Mouse (Mus musculus) embryonic facial prominence, embryonic 13.5 days (tissue): ENCODE data around the gene Polr3g. TPM values are rescaled to one million over a fixed set of nuclear protein-coding genes. Genes with fewer than 3 reads are reported as not detected.

Experiments
- ATAC-seq: fragments of 200-750 bp; cut with Nextera tagmentation; 2 replicates; pipeline ENCODE4 v1.8.0; 2017; ENCODE audit warnings: low read depth; ENCODE audit not compliant: insufficient number of reproducible peaks, insufficient read depth, low FRiP score, low TSS enrichment
- H3K27ac ChIP-seq: fragments of 300-500 bp; sonication (generic); 2 replicates; pipeline ENCODE4 v1.5.1; 2015; ENCODE audit warnings: moderate library complexity, mild to moderate bottlenecking, inconsistent platforms
- H3K27me3 ChIP-seq: fragments of 300-500 bp; sonication (generic); 2 replicates; pipeline ENCODE4 v1.6.1; 2015; ENCODE audit warnings: mild to moderate bottlenecking, inconsistent platforms
- H3K36me3 ChIP-seq: fragments of 300-500 bp; sonication (generic); 2 replicates; pipeline ENCODE4 v1.6.1; 2015; ENCODE audit warnings: mild to moderate bottlenecking, inconsistent platforms
- H3K4me1 ChIP-seq: fragments of 300-500 bp; sonication (generic); 2 replicates; pipeline ENCODE4 v1.6.1; 2015; ENCODE audit warnings: inconsistent platforms
- H3K4me2 ChIP-seq: fragments of 300-500 bp; sonication (generic); 2 replicates; pipeline ENCODE4 v1.6.1; 2015; ENCODE audit warnings: moderate library complexity, mild to moderate bottlenecking, inconsistent platforms
- H3K4me3 ChIP-seq: fragments of 300-500 bp; sonication (generic); 2 replicates; pipeline ENCODE4 v1.5.1; 2015; ENCODE audit warnings: mild to moderate bottlenecking, inconsistent platforms
- H3K9ac ChIP-seq: fragments of 300-500 bp; sonication (generic); 2 replicates; pipeline ENCODE4 v1.6.1; 2015; ENCODE audit warnings: mild to moderate bottlenecking, inconsistent platforms
- H3K9me3 ChIP-seq: fragments of 300-500 bp; sonication (generic); 2 replicates; pipeline ENCODE4 v1.6.1; 2016; ENCODE audit warnings: inconsistent platforms
- WGBS: fragments of 180-500 bp; shearing (Covaris S2); methylation state at CpG from one replicate; pipeline ENCODE4 v1.1.7; 2015; ENCODE audit warnings: mixed read lengths; 5-methylcytosine and 5-hydroxymethylcytosine counted together
- polyA plus RNA-seq: library from polyadenylated mRNA; unstranded; fragments of >200 nt; fragmentation: Nextera tagmentation; extraction: Ambion mirVana; gene quantifications from 2 replicates; pipeline ENCODE4 v1.2.1, GENCODE M21; 2015

Gene Polr3g
- polyA plus RNA-seq, 1 experiment from 2014 or later, result 19.4 TPM

DNA sequence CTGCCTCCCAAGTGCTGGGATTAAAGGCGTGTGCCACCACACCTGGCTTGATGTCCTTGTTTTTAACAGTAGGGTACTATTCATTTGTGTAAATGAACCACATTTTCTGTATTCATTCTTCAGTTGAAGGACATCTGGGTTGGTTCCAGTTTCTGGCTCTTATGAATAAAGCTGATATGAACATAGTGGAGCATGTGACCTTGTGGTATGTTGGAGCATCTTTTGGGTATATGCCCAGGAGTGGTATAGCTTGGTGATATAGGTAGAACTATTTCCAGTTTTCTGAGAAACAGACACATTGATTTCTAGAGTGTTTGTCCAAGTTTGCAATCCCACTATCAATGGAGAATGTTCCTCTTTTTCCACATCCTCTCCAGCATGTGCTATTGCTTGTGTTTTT is 3.1 kb upstream of the Polr3g start:
- H3K4me1 ChIP-seq, result peaks cover 23% of the 10 kb centered on the region
- no peaks in the 10 kb centered on the region for H3K36me3 ChIP-seq
- no peak overlapping the region for H3K27ac ChIP-seq
- ATAC-seq, result no peak
- H3K9me3 ChIP-seq, result no peaks in the 10 kb centered on the region
- WGBS, result 95% methylated on average over 1 of the region's 1 CpGs
- no peak overlapping the region for H3K4me3 ChIP-seq
- H3K9ac ChIP-seq, result no peak overlapping the region
- H3K4me2 ChIP-seq, result no peak overlapping the region
- H3K27me3 ChIP-seq, result no peaks in the 10 kb centered on the region

DNA sequence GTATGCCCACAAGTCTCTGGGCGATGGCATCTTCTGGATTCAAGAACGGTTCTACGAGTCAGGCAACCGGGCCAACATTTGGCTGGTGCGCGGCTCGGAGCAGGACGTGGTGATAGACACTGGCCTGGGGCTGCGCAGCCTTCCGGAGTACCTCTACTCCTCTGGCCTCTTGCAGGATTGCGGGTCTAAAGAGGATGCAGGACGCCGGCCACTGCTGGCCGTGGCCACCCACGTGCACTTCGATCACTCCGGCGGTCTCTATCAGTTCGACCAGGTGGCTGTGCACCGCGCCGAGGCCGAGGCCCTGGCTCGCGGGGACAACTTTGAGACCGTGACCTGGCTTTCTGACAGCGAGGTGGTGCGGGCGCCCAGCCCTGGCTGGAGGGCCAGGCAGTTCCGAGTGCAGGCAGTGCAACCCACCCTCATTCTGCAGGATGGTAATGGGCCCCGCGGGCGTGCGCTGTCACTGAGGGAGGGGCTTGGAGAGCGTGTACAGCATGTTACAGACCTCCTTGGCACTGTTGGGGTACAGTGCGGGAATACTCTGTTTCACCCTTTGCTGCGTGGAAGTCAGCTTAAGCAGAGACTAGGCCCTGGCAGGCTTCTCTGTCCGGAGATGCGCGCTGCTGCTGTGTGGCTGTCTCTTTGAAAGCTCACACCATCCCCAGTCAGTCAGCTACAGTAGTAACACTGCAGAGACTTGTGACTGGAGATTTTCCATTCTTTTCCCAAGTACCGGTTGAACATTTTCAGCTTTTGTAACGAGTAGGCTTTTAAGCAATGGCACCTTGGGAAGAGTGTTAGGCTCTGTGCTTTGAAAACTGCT is 946 bp upstream of the Polr3g start:
- H3K27me3 ChIP-seq, result no peaks in the 10 kb centered on the region
- H3K4me1 ChIP-seq, result peaks cover 23% of the 10 kb centered on the region
- H3K27ac ChIP-seq, result peak overlapping the region; percentile 90
- H3K36me3 ChIP-seq, result no peaks in the 10 kb centered on the region
- peak; percentile 8; the same call in 1 of the 2 replicates for ATAC-seq
- H3K4me2 ChIP-seq, result peak overlapping the region; percentile 98
- peak overlapping the region; percentile 81 for H3K9ac ChIP-seq
- under 1% methylated on average over 42 of the region's 42 CpGs for WGBS
- no peaks in the 10 kb centered on the region for H3K9me3 ChIP-seq
- H3K4me3 ChIP-seq, result peak overlapping the region; percentile 81

DNA sequence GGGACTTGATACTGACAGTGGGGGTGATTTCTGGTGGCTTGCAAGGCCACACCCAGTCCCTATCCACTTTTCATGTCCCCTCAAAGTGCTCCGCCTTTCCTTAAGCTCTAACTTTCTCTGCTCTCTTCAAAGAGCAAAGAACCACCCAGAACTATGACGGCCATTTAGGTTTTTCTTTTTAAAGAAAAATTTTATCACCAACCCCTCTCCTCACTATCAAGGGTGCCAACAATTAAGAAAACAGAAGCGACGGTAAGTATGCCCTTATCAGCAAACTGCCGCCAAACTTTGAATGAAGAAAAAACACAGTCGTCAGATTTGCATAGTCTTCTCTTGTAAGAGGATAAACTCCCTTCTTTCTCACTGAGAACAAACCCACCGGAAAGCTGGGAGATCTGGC is 547 bp downstream of the Polr3g start:
- peaks cover 23% of the 10 kb centered on the region for H3K4me1 ChIP-seq
- H3K4me2 ChIP-seq, result peak overlapping the region; percentile 98
- no peaks in the 10 kb centered on the region for H3K36me3 ChIP-seq
- peak overlapping the region; percentile 90 for H3K27ac ChIP-seq
- WGBS, result 2% methylated on average over 7 of the region's 7 CpGs
- no peaks in the 10 kb centered on the region for H3K27me3 ChIP-seq
- no peaks in the 10 kb centered on the region for H3K9me3 ChIP-seq
- H3K4me3 ChIP-seq, result peak overlapping the region; percentile 81
- no peak for ATAC-seq
- peak overlapping the region; percentile 81 for H3K9ac ChIP-seq

DNA sequence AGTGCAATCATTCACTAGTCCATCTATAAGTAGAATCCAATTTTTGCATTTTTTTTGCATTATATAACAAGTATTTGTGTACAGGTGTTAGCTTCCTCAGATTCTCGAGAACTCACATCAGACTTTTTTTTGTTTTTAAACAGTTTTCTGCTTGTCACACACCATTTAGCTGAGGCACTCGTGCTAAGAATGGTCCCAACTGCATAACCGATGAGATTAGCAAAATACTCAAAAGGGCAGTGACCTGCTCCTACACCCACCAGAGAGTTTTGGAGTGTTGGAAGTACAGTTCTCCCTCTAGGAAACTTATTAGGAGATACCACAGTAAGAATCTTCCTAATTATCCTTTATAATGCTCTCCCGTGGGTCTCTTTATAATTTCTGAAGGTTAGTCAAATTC is 1.0 kb downstream of the Polr3g start:
- Histone ChIP-seq H3K4me2 (peak overlapping the region; percentile 98), H3K9me3 (no peaks in the 10 kb centered on the region), H3K4me1 (peaks cover 23% of the 10 kb centered on the region), H3K27ac (no peak overlapping the region), H3K4me3 (peak overlapping the region; percentile 81), H3K9ac (peak overlapping the region; percentile 81; the same call in 1 of the 2 replicates), H3K36me3 (no peaks in the 10 kb centered on the region), H3K27me3 (no peaks in the 10 kb centered on the region)
- no peak for ATAC-seq
- WGBS, result 29% methylated on average over 4 of the region's 4 CpGs

DNA sequence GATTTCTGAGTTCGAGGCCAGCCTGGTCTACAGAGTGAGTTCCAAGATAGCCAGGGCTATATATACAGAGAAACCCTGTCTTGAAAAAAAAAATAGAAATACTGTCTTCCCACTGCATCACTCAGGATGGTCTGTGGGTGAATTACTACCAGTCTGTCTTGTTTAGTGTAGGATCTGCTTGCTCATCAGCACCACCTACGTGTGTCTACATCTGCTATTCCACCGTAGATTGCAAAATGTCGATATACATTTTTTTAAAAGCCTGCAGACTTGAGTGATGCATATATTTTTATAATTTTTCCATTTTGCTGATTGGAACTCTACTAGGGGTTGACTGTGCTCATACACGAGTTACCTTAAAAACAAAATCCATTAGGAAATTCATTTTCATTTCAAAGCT is 4.5 kb downstream of the Polr3g start:
- no peak for ATAC-seq
- Histone ChIP-seq H3K9me3 (no peaks in the 10 kb centered on the region), H3K4me2 (no peak overlapping the region), H3K4me3 (no peak overlapping the region), H3K4me1 (peaks cover 16% of the 10 kb centered on the region), H3K27me3 (no peaks in the 10 kb centered on the region), H3K27ac (no peak overlapping the region), H3K36me3 (no peaks in the 10 kb centered on the region), H3K9ac (no peak overlapping the region)
- 87% methylated on average over 5 of the region's 5 CpGs for WGBS

DNA sequence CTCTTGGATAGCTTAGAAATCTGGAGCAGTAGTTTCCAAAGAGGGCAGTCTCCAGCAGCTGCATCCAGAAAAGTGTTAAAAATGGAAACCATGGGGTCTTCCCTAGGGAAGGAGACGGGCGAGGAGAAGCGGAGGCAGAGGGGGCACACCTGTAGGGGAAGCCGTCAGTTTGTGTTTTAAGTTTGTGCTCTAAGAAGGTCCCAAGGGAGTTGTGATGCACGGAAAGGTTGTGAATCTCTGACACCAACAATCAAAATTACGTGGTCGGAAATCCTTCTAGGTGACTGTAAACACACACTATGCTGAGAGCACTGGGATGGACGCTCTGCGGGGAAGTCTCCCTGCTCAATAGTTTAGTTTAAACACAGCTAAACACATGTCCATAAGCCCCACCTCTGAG is 7.2 kb downstream of the Polr3g start:
- Histone ChIP-seq H3K9ac (no peak overlapping the region), H3K4me3 (no peak overlapping the region), H3K4me1 (0 out of 2 replicates have a peak, but pooled peaks cover 5% of the 10 kb centered on the region), H3K27ac (no peak overlapping the region), H3K36me3 (no peaks in the 10 kb centered on the region), H3K27me3 (no peaks in the 10 kb centered on the region), H3K9me3 (no peaks in the 10 kb centered on the region), H3K4me2 (no peak overlapping the region)
- WGBS, result 82% methylated on average over 9 of the region's 9 CpGs
- ATAC-seq, result no peak

DNA sequence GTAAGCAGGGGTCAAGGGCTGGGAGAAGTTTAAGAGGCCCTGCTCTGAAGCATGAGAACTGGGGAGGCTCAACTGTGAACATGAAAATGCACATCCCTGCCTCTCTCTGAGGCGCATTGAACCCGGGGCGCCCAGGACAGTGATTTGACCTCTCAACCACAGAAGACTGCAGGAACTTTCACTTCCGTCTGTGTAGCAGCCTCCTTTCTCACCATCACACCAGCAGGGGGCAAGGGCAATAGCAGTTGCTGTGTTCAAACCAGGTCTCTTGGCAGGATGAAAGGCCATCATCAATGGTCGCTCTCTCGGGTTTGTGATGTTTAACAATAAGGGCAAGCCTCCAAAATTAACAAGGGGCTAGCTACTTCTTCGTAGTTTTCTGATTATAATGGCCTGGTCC is 7.7 kb downstream of the Polr3g start:
- Histone ChIP-seq H3K4me3 (no peak overlapping the region), H3K9me3 (no peaks in the 10 kb centered on the region), H3K36me3 (peaks cover 3% of the 10 kb centered on the region), H3K4me2 (no peak overlapping the region), H3K9ac (no peak overlapping the region), H3K27ac (no peak overlapping the region), H3K4me1 (0 out of 2 replicates have a peak, but pooled peaks cover 5% of the 10 kb centered on the region), H3K27me3 (no peaks in the 10 kb centered on the region)
- 84% methylated on average over 7 of the region's 7 CpGs for WGBS
- no peak for ATAC-seq

DNA sequence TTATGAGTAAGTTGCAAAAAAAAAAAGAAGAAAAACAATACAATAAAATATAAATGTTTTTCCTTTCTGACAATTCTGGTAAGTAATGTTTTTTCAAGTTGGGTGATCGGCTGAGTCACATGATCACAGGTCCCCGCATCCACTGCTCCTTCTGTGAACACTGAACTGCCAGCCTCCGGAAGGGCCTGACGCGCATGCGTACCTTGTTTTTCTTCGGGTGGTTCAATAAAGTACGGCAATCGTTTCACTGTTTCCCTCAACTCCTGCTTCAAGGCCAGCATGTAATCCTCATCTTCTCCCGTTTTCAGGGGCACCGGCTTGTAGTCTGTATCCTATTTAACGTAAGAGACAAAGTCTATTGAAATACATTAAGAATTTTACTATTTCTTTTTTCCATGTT is 16.4 kb downstream of the Polr3g start:
- no peaks in the 10 kb centered on the region for H3K9me3 ChIP-seq
- no peaks in the 10 kb centered on the region for H3K4me1 ChIP-seq
- H3K27me3 ChIP-seq, result no peaks in the 10 kb centered on the region
- H3K9ac ChIP-seq, result no peak overlapping the region
- no peak for ATAC-seq
- 91% methylated on average over 12 of the region's 12 CpGs for WGBS
- H3K36me3 ChIP-seq, result peaks cover 22% of the 10 kb centered on the region
- H3K4me3 ChIP-seq, result no peak overlapping the region
- H3K27ac ChIP-seq, result no peak overlapping the region
- H3K4me2 ChIP-seq, result no peak overlapping the region

DNA sequence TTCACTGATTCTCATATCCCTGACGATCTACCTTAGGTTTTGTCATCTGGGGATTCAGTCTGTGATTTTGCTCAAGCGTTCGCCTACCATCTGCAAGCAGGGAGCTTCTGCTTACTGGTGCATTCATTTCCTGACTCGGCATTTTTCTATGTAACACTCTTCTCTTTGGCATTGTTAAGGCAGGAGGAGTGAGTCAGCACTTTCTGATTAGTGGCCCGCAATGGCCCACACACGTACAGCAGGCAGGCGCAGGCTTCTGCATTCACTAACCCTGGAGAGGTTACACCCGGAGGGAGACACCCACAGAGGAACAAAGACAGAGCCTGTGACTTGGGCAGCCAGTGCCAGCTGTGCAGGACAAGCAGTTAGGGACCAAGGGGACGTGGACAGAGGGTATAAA is 19.2 kb downstream of the Polr3g start:
- no peaks in the 10 kb centered on the region for H3K9me3 ChIP-seq
- H3K9ac ChIP-seq, result no peak overlapping the region
- no peak for ATAC-seq
- H3K36me3 ChIP-seq, result peaks cover 12% of the 10 kb centered on the region
- no peak overlapping the region for H3K27ac ChIP-seq
- H3K4me3 ChIP-seq, result no peak overlapping the region
- H3K4me2 ChIP-seq, result no peak overlapping the region
- H3K27me3 ChIP-seq, result no peaks in the 10 kb centered on the region
- no peaks in the 10 kb centered on the region for H3K4me1 ChIP-seq
- WGBS, result 58% methylated on average over 9 of the region's 9 CpGs

DNA sequence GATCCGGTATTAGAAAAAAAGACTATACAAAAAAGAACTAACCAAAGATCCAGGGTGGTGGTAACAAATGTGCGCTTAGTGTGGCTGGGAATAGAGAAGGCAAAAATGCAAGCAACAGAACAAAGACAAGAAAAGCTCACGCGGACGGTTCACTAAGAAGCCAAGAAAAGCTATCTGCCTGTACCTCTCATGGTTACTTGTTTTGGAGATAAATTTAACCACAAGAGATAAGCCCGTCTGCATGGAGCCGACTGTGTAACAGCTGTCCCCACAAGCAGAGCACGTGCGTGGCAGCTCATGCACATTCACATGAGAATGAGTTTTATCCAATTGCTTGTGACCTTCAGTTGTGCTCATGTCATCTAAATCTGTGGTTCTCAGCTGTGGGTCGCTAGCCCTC is 20.3 kb downstream of the Polr3g start:
- no peak overlapping the region for H3K4me3 ChIP-seq
- WGBS, result 74% methylated on average over 10 of the region's 10 CpGs
- peaks cover 18% of the 10 kb centered on the region for H3K36me3 ChIP-seq
- H3K9ac ChIP-seq, result no peak overlapping the region
- no peak overlapping the region for H3K4me2 ChIP-seq
- H3K4me1 ChIP-seq, result no peaks in the 10 kb centered on the region
- no peaks in the 10 kb centered on the region for H3K27me3 ChIP-seq
- no peaks in the 10 kb centered on the region for H3K9me3 ChIP-seq
- ATAC-seq, result no peak
- H3K27ac ChIP-seq, result no peak overlapping the region

DNA sequence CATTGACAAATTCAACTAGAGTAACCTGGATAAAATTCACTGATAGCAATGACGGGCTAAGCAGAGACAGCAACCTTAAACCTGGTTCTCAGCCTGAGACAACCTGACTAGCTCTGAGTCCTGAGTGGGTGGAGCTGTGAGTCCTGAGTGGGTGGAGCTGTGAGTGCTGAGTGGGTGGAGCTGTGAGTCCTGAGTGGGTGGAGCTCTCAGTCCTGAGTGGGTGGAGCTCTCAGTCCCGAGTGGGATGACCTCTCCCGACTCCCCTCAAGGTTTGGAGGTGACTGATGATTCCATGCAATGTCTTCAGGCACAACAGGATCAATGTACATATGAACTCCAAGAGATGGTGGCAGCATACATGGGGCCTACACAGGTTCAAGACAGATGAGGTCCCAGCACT is 21.2 kb downstream of the Polr3g start:
- H3K9me3 ChIP-seq, result no peaks in the 10 kb centered on the region
- no peak overlapping the region for H3K9ac ChIP-seq
- H3K27ac ChIP-seq, result no peak overlapping the region
- H3K4me3 ChIP-seq, result no peak overlapping the region
- no peak for ATAC-seq
- no peaks in the 10 kb centered on the region for H3K4me1 ChIP-seq
- 89% methylated on average over 3 of the region's 3 CpGs for WGBS
- H3K36me3 ChIP-seq, result peaks cover 20% of the 10 kb centered on the region
- H3K4me2 ChIP-seq, result no peak overlapping the region
- no peaks in the 10 kb centered on the region for H3K27me3 ChIP-seq

DNA sequence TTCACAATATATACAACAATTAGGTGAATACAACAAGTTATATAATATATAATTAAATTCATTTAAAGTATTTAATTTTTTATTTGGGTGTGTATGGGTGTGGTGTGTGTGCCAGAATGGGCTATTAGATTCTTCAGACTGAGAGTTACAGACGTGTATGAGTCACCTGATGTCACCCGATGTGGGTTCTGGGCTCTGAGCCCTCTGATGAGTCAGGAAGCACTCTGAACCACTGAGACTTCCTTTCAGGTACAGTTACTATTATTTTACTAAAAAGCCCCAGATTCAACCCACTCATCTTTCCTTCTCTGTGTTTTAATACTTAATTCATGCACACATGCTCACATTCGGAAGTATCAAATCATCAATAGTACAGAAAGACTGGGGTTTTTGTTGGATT is 25.9 kb downstream of the Polr3g start:
- Histone ChIP-seq H3K9ac (no peak overlapping the region), H3K4me3 (no peak overlapping the region), H3K4me2 (no peak overlapping the region), H3K27me3 (no peaks in the 10 kb centered on the region), H3K36me3 (peaks cover 19% of the 10 kb centered on the region), H3K4me1 (peaks cover 11% of the 10 kb centered on the region), H3K27ac (no peak overlapping the region), H3K9me3 (no peaks in the 10 kb centered on the region)
- ATAC-seq, result no peak
- 92% methylated on average over 3 of the region's 3 CpGs for WGBS
